Mouse (Mus musculus): ENCODE data around the gene Tmem170b. TPM values are rescaled to one million over a fixed set of nuclear protein-coding genes. Genes with fewer than 3 reads are reported as not detected.
A peak's percentile ranks its signal among the peaks of the same experiment; 100 is the strongest.

The Tmem170b gene
- polyA plus RNA-seq (2015; fragmentation: Nextera tagmentation; extraction: Ambion mirVana) = 31.4 and 31.6 TPM in 2 replicates

DNA sequence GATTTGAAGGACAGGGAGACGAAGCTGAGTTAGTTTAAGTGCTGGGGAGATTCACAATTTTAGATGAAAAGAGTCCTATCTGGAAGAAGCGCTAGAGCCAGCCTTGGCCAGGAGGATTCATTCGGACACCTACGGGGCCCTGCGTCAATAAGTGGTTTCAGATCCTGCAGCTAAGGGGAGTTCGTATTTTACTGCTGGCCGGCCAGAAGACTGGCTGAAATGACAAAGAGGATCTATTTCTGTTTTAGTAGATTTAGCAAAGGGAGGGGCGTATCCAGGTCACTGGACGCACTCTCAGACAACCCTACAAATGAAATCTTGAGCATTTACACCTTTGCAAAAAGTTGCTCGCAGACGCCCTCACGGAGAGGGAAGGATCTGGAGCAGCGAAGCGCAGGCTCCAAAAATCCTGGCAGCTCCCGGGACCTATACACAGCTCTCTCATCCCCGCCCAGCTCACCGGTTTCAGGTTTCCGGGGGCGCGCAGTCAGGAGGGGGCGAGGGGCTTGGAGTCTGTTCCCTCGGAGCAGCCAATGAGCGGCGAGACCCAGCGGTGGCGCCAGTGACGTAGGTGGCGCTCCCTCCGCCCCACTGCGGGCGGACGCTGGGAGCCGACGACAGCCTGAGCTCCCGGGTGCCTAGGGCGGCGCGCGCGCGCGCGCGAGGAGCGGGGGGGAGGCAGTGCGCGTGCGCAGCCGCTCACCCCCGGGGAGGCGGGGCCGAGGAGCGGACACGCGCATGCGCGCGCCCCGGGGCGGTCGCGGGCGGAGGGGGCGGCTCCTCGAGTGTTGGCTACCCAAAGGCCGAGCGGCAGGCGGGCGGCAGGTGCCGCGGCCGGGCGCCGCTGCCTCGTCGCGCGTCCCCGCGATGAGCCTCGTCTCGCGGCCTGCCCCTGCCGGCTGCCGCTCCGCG lies at the start of gene Tmem170b:
Gene Tmem170b, plus strand, starts transcription at position 809 of the 912 bp plus-strand sequence.
- H3K4me1 ChIP-seq (replicated peaks) = peaks cover 32% of the 10 kb centered on the region
- H3K27me3 ChIP-seq = no peaks in the 10 kb centered on the region
- peak within 1 kb of the TSS; percentile 94 for H3K27ac ChIP-seq (replicated peaks)
- WGBS = under 1% methylated on average over 52 of the region's 87 CpGs
- peak within 1 kb of the TSS; percentile 99 for H3K9ac ChIP-seq
- ATAC-seq (ENCODE audit: low read depth) = peak; percentile 98
- H3K36me3 ChIP-seq = no peaks in the 10 kb centered on the region
- H3K4me3 ChIP-seq = peak within 1 kb of the TSS; percentile 92
- no peaks in the 10 kb centered on the region for H3K9me3 ChIP-seq
- peak within 1 kb of the TSS; percentile 76 for H3K4me2 ChIP-seq

GRCm38 (mm10) chr13:41561024-41561423 lies 44.7 kb upstream of the Tmem170b start:
- H3K27me3 ChIP-seq = no peaks in the 10 kb centered on the region; the same call in 1 of the 2 replicates
- no peak overlapping the region for H3K4me2 ChIP-seq
- H3K9me3 ChIP-seq = no peaks in the 10 kb centered on the region
- H3K9ac ChIP-seq = no peak overlapping the region
- no peaks in the 10 kb centered on the region for H3K36me3 ChIP-seq
- peaks cover 7% of the 10 kb centered on the region; the same call in 1 of the 2 replicates for H3K4me1 ChIP-seq (replicated peaks)
- ATAC-seq (ENCODE audit: low read depth) = no peak
- no peak overlapping the region for H3K4me3 ChIP-seq
- no peak overlapping the region for H3K27ac ChIP-seq (replicated peaks)
- WGBS = 85% methylated on average over 4 of the region's 4 CpGs

DNA sequence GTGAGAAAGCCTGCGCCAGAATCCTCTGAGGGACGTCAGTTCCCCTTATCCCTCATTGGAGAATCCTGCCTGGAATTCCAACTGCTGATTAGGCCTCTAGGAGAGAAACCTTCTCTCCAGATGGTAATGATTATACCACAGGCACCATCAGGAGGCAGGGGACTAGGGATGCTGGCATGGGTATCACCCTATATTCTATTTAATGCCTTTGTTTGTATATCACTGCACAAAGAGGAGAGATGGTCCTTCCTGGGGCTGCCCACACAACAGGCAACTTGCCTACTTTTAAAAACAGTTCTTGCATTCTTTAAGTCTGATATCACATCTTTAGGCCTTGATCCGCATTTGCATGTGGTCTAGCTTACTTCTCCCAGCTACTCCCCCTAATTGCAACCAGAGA lies 37.3 kb upstream of the Tmem170b start:
- 91% methylated on average over 3 of the region's 3 CpGs for WGBS
- H3K27me3 ChIP-seq = no peaks in the 10 kb centered on the region; the same call in 1 of the 2 replicates
- H3K4me1 ChIP-seq (replicated peaks) = peaks cover 17% of the 10 kb centered on the region
- no peak overlapping the region for H3K4me3 ChIP-seq
- no peak overlapping the region for H3K4me2 ChIP-seq
- H3K36me3 ChIP-seq = no peaks in the 10 kb centered on the region
- no peaks in the 10 kb centered on the region for H3K9me3 ChIP-seq
- H3K27ac ChIP-seq (replicated peaks) = no peak overlapping the region
- H3K9ac ChIP-seq = no peak overlapping the region
- ATAC-seq (ENCODE audit: low read depth) = no peak

DNA sequence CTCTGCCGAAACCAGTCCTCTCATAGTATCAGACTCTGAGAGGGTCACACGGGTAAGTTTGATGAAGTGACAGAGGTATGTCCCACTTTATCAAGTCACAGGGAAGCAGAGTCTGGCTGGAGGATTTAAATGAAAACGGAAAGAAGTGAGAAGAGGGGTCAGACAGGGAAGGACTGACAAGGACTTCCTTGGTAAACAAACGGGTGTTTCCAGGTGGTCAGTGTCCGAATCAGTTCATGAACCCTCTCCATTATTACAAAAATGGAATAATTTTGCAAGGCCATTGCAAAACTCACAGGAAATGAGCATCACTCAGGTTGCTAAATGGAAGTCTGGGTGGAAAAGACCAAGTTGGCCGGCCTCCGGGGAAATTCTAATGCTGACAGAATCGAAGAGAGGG lies 36.8 kb upstream of the Tmem170b start:
- H3K36me3 ChIP-seq = no peaks in the 10 kb centered on the region
- ATAC-seq (ENCODE audit: low read depth) = no peak
- 90% methylated on average over 8 of the region's 8 CpGs for WGBS

DNA sequence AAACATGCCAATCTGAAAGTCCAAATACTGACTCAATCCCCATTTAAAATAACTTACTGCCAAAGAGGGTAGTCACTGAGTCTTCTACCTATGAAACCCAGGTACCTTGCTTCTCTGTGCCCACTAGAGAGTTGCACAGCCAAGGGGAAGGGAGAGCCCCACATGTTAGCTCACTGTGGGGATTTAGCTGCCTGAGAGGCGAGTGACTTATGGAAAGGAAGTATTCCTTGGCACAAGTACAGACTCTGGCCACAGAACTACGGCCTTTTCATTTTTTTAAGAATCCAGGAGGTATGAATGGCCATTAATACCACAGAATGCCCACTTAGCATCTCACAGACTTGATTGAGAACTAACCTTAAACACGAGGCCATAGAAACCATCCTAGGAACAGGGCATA lies 35.9 kb upstream of the Tmem170b start:
- Histone ChIP-seq H3K4me3 (no peak overlapping the region), H3K27me3 (no peaks in the 10 kb centered on the region; the same call in 1 of the 2 replicates), H3K27ac (replicated peaks) (no peak overlapping the region), H3K4me2 (no peak overlapping the region), H3K9ac (no peak overlapping the region), H3K9me3 (no peaks in the 10 kb centered on the region), H3K36me3 (no peaks in the 10 kb centered on the region), H3K4me1 (replicated peaks) (peaks cover 14% of the 10 kb centered on the region)
- no peak for ATAC-seq (ENCODE audit: low read depth)
- 86% methylated on average over 3 of the region's 3 CpGs for WGBS

More for the DNA sequence above, 36.8 kb upstream of the Tmem170b start:
- H3K9me3 ChIP-seq = no peaks in the 10 kb centered on the region
- no peak overlapping the region for H3K4me3 ChIP-seq
- H3K27ac ChIP-seq (replicated peaks) = no peak overlapping the region
- no peak overlapping the region for H3K9ac ChIP-seq
- H3K4me2 ChIP-seq = no peak overlapping the region
- peaks cover 17% of the 10 kb centered on the region for H3K4me1 ChIP-seq (replicated peaks)
- no peaks in the 10 kb centered on the region; the same call in 1 of the 2 replicates for H3K27me3 ChIP-seq

GRCm38 (mm10) chr13:41571368-41572350 lies 34.0 kb upstream of the Tmem170b start:
- no peak overlapping the region for H3K4me3 ChIP-seq
- H3K27ac ChIP-seq (replicated peaks) = peak overlapping the region; percentile 57
- no peaks in the 10 kb centered on the region for H3K27me3 ChIP-seq
- peak overlapping the region; percentile 46 for H3K4me2 ChIP-seq
- peak; percentile 76 for ATAC-seq (ENCODE audit: low read depth)
- WGBS = 13% methylated on average over 13 of the region's 13 CpGs
- peaks cover 10% of the 10 kb centered on the region for H3K4me1 ChIP-seq (replicated peaks)
- no peaks in the 10 kb centered on the region; the same call in 1 of the 2 replicates for H3K9me3 ChIP-seq
- peak overlapping the region; percentile 56; the same call in 1 of the 2 replicates for H3K9ac ChIP-seq
- H3K36me3 ChIP-seq = no peaks in the 10 kb centered on the region

GRCm38 (mm10) chr13:41572351-41572735 lies 33.4 kb upstream of the Tmem170b start:
- peaks cover 10% of the 10 kb centered on the region for H3K4me1 ChIP-seq (replicated peaks)
- H3K4me3 ChIP-seq = no peak overlapping the region
- no peak overlapping the region for H3K27ac ChIP-seq (replicated peaks)
- ATAC-seq (ENCODE audit: low read depth) = peak; percentile 74
- H3K36me3 ChIP-seq = no peaks in the 10 kb centered on the region
- WGBS = 50% methylated on average over 4 of the region's 4 CpGs
- no peaks in the 10 kb centered on the region; the same call in 1 of the 2 replicates for H3K9me3 ChIP-seq
- H3K9ac ChIP-seq = no peak overlapping the region
- H3K27me3 ChIP-seq = no peaks in the 10 kb centered on the region
- no peak overlapping the region for H3K4me2 ChIP-seq

- H3K4me2 ChIP-seq = no peak overlapping the region
- no peaks in the 10 kb centered on the region for H3K36me3 ChIP-seq
- WGBS = 44% methylated on average over 4 of the region's 4 CpGs
- H3K4me1 ChIP-seq (replicated peaks) = peaks cover 10% of the 10 kb centered on the region
- no peak for ATAC-seq (ENCODE audit: low read depth)
- H3K27ac ChIP-seq (replicated peaks) = no peak overlapping the region
- H3K9me3 ChIP-seq = no peaks in the 10 kb centered on the region; the same call in 1 of the 2 replicates
- H3K9ac ChIP-seq = no peak overlapping the region
- H3K27me3 ChIP-seq = no peaks in the 10 kb centered on the region
- no peak overlapping the region for H3K4me3 ChIP-seq
Observed at GRCm38 (mm10) chr13:41573126-41573846, 32.4 kb upstream of the Tmem170b start.

DNA sequence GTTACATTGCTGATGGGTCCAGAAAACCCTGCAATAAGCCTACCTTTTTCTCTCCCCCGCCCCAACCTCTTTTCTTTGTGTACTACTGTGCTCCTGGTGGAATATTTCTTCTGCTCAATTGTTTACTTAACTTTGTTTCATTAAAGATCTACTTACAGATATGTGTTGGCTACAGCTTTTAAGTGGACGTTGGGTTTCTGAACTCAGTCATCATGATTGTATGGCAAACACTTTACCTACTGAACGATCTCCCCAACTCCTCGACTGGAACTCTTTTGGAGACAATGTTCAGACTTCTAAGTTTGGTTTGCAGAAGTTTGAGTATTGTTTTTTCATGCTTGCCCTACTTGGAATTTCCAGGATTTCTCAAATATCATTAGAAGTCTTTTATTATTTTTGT lies 24.6 kb upstream of the Tmem170b start:
- no peaks in the 10 kb centered on the region; the same call in 1 of the 2 replicates for H3K9me3 ChIP-seq
- no peaks in the 10 kb centered on the region for H3K27me3 ChIP-seq
- no peak overlapping the region for H3K9ac ChIP-seq
- no peak overlapping the region for H3K4me3 ChIP-seq
- no peaks in the 10 kb centered on the region for H3K36me3 ChIP-seq
- WGBS = 86% methylated on average over 4 of the region's 4 CpGs
- H3K27ac ChIP-seq (replicated peaks) = no peak overlapping the region
- H3K4me2 ChIP-seq = no peak overlapping the region
- no peak for ATAC-seq (ENCODE audit: low read depth)
- no peaks in the 10 kb centered on the region for H3K4me1 ChIP-seq (replicated peaks)

DNA sequence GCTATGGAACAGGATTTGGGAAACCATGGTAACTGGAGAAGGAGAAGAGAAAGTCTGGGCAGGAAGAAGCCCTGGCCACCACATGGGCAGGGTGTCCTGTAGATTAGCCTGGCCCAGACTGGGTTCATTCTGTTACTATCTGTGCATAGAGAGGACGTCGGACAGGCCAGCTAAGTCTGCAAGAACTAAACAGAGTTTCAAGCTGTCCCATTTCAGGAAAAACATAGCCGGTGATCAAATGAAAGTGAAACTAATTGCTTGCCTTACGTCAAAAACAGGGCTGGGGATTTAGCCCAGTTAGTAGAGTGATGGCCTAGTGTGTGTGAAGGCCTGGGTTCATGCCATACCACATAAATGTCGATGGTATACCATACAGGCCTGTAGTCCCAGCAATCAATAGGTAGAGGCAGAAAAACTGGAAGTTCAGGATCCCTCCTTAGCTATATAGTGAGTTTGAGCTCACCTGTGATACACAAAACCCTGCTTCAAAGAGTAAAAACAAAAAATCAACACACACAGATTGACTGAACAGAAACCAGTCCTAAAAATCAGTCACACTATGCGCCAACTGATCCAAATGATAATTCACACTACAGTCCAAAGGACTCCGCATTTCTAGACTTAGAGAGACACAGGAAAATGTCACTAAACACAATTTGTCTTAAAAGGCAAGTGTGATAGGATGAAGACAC lies 21.9 kb upstream of the Tmem170b start:
- H3K27ac ChIP-seq (replicated peaks) = no peak overlapping the region
- no peak overlapping the region for H3K4me2 ChIP-seq
- WGBS = 86% methylated on average over 7 of the region's 7 CpGs
- H3K36me3 ChIP-seq = no peaks in the 10 kb centered on the region
- H3K4me1 ChIP-seq (replicated peaks) = no peaks in the 10 kb centered on the region
- no peak overlapping the region for H3K9ac ChIP-seq
- H3K9me3 ChIP-seq = no peaks in the 10 kb centered on the region
- no peaks in the 10 kb centered on the region for H3K27me3 ChIP-seq
- no peak overlapping the region for H3K4me3 ChIP-seq
- ATAC-seq (ENCODE audit: low read depth) = no peak

DNA sequence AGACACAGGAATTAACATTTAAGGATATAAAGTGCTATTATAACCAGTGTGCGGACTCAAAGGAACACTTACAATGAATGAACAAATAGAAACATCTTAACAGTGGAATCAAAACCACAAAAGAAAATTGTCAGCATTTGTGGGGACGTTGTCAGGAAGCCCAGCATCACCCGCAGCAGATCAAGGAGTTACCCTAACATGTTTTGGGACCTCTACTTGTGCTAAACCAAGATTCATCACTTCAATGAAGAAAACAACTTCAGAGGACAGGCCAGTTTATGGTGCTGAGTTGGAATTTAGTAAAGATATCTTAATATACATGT lies 21.4 kb upstream of the Tmem170b start:
- no peak for ATAC-seq (ENCODE audit: low read depth)
- no peaks in the 10 kb centered on the region for H3K27me3 ChIP-seq
- 85% methylated on average over 3 of the region's 3 CpGs for WGBS

More for the DNA sequence above, 21.4 kb upstream of the Tmem170b start:
- Histone ChIP-seq H3K4me1 (replicated peaks) (no peaks in the 10 kb centered on the region), H3K9me3 (no peaks in the 10 kb centered on the region), H3K4me3 (no peak overlapping the region), H3K27ac (replicated peaks) (no peak overlapping the region), H3K36me3 (no peaks in the 10 kb centered on the region), H3K9ac (no peak overlapping the region), H3K4me2 (no peak overlapping the region)

Data from neural tube, embryonic 13.5 days (tissue).